Comparison of ENCODE assay signal across 8 mouse cellular contexts in genomic region chr10:43541153-43541544, GRCm38 (mm10). TPM values are rescaled to one million over a fixed set of nuclear protein-coding genes. Genes with fewer than 3 reads are reported as not detected.
DNase-seq lines count a peak whose midpoint lies in the region; ATAC-seq and TF ChIP-seq lines count a peak whose summit lies in the region.

No protein-coding gene starts in this region.

- H3K36me3 ChIP-seq in E14TG2a.4 (ENCODE audit: insufficient read depth, low read length): peaks cover 30% of the 10 kb centered on the region
- H3K36me3 ChIP-seq in hindbrain, embryonic 11.5 days (ENCODE audit: control insufficient read depth, insufficient read depth, low read length): no peaks in the 10 kb centered on the region
- H3K36me3 ChIP-seq in midbrain, embryonic 10.5 days: peaks cover 4% of the 10 kb centered on the region

- H3K4me1 ChIP-seq in E14TG2a.4 (replicated peaks; ENCODE audit: low read depth, low read length): peaks cover 52% of the 10 kb centered on the region
- H3K4me1 ChIP-seq in hindbrain, embryonic 11.5 days (replicated peaks; ENCODE audit: control insufficient read depth, insufficient read depth, low read length): peaks cover 5% of the 10 kb centered on the region; the same call in 1 of the 2 replicates
- peaks cover 18% of the 10 kb centered on the region for H3K4me1 ChIP-seq in midbrain, embryonic 10.5 days

- WGBS in hindbrain, embryonic 11.5 days: 51% methylated on average over 8 of the region's 8 CpGs
- WGBS in midbrain, embryonic 10.5 days: 53% methylated on average over 8 of the region's 8 CpGs

- no peak for TF ChIP-seq CTCF in E14TG2a.4 (conservative IDR thresholded peaks at IDR 0.05; ENCODE audit: low read length)

- peak overlapping the region; percentile 48; the same call in 1 of the 2 replicates for H3K4me3 ChIP-seq in E14TG2a.4 (replicated peaks; ENCODE audit: low read length)
- peak overlapping the region; percentile 54; the same call in 1 of the 2 replicates for H3K4me3 ChIP-seq in hindbrain, embryonic 11.5 days (ENCODE audit: low read depth, low read length)
- H3K4me3 ChIP-seq in midbrain, embryonic 10.5 days: peak overlapping the region; percentile 91

- peak; percentile 25 for ATAC-seq in hindbrain, embryonic 11.5 days (ENCODE audit: low FRiP score)

- intact Hi-C loops in heart, postnatal 25 days (cut with DNase I): loop anchor here (2.0 to 5.0 kb wide), 2 partner anchors 60 to 779 kb away; partner anchors contain the start of gene Sec63
- intact Hi-C loops in left cerebral cortex, postnatal 14 days (cut with DNase I): loop anchor here (2.0 kb wide), 1 partner anchor 60 kb away; no protein-coding TSS in a partner anchor

- DNase-seq in heart, adult 11 months: peak; percentile 89
- no peak for DNase-seq in heart, postnatal 25 days (ENCODE audit: low spot score)
- no peak for DNase-seq in hindbrain, embryonic 11.5 days (ENCODE audit: low spot score)
- no peak for DNase-seq in midbrain, embryonic 10.5 days (ENCODE audit: low spot score)
- no peak for DNase-seq in spleen, adult 18-20 months
- DNase-seq in left cerebral cortex, postnatal 14 days (ENCODE audit: low spot score in 2 of 2): no peak
- no peak for DNase-seq in cerebellum, adult 11 months

- H3K27ac ChIP-seq in hindbrain, embryonic 11.5 days (ENCODE audit: low read depth, low read length): no peak overlapping the region
- peak overlapping the region; percentile 89 for H3K27ac ChIP-seq in midbrain, embryonic 10.5 days (replicated peaks)

- H3K9me3 ChIP-seq in E14TG2a.4 (ENCODE audit: low read length): no peaks in the 10 kb centered on the region
- H3K9me3 ChIP-seq in hindbrain, embryonic 11.5 days (ENCODE audit: control insufficient read depth, low read length): no peaks in the 10 kb centered on the region
- no peaks in the 10 kb centered on the region for H3K9me3 ChIP-seq in midbrain, embryonic 10.5 days (replicated peaks)

- peak overlapping the region; percentile 75 for H3K4me2 ChIP-seq in hindbrain, embryonic 11.5 days (replicated peaks; ENCODE audit: low read depth, low read length)

- H3K9ac ChIP-seq in hindbrain, embryonic 11.5 days (ENCODE audit: low read depth, low read length): no peak overlapping the region

- H3K27me3 ChIP-seq in E14TG2a.4 (ENCODE audit: insufficient read depth, low read length): no peaks in the 10 kb centered on the region
- no peaks in the 10 kb centered on the region for H3K27me3 ChIP-seq in hindbrain, embryonic 11.5 days (ENCODE audit: control insufficient read depth, insufficient read depth, low read length)
- H3K27me3 ChIP-seq in midbrain, embryonic 10.5 days (ENCODE audit: low read depth, poor library complexity, severe bottlenecking): no peaks in the 10 kb centered on the region

RNA-seq across cellular contexts. Expression of gene 1700021F05Rik, which starts 0.4 kb away (rescaled TPM):
- 100 to 1,000 TPM; 107 to 111 TPM for total RNA-seq in heart, postnatal 25 days (2021)
- polyA plus RNA-seq in hindbrain, embryonic 11.5 days (2014; fragmentation: Nextera tagmentation; extraction: Ambion mirVana): 70.4 and 76.2 TPM in 2 replicates
- polyA plus RNA-seq in midbrain, embryonic 10.5 days (2016; fragmentation: Nextera tagmentation; extraction: Ambion mirVana): 66.7 and 67.4 TPM in 2 replicates
- total RNA-seq in left cerebral cortex, postnatal 14 days (2021): 10 to 100 TPM; 44.3 to 45.1 TPM

RNA-seq across cellular contexts. Expression of gene Gm9803, which starts 17.3 kb away (rescaled TPM):
- 10 to 100 TPM in 1 of 2 experiments, 1 to 10 TPM in 1; 9.1 to 18.4 TPM for total RNA-seq in heart, postnatal 25 days (2021)
- 9.6 and 16.8 TPM in 2 replicates for polyA plus RNA-seq in hindbrain, embryonic 11.5 days (2014; fragmentation: Nextera tagmentation; extraction: Ambion mirVana)
- 13.9 and 16.8 TPM in 2 replicates for polyA plus RNA-seq in midbrain, embryonic 10.5 days (2016; fragmentation: Nextera tagmentation; extraction: Ambion mirVana)
- 1 to 10 TPM; 4.0 to 6.4 TPM for total RNA-seq in left cerebral cortex, postnatal 14 days (2021)

RNA-seq across cellular contexts. Expression of gene Cd24a, which starts 36.9 kb away (rescaled TPM):
- 10 to 100 TPM in 1 of 2 experiments, 1 to 10 TPM in 1; 8.0 to 14.3 TPM for total RNA-seq in heart, postnatal 25 days (2021)
- polyA plus RNA-seq in hindbrain, embryonic 11.5 days (2014; fragmentation: Nextera tagmentation; extraction: Ambion mirVana): 783 and 816 TPM in 2 replicates
- 269 and 314 TPM in 2 replicates for polyA plus RNA-seq in midbrain, embryonic 10.5 days (2016; fragmentation: Nextera tagmentation; extraction: Ambion mirVana)
- 10 to 100 TPM; 43.8 to 46.5 TPM for total RNA-seq in left cerebral cortex, postnatal 14 days (2021)
